Mouse (Mus musculus) olfactory bulb, adult 2 months (tissue): ENCODE data around the gene Babam2.

Experiments
- CTCF ChIP-seq: fragments of 200-500 bp; IDR thresholded peaks from 2 replicates; pipeline ENCODE4 v1.5.1; 2012; ENCODE audit warnings: low read depth, mild to moderate bottlenecking, low read length, moderate library complexity; ENCODE audit not compliant: insufficient read depth
- POLR2A ChIP-seq: fragments of 200-500 bp; IDR thresholded peaks from 2 replicates; pipeline ENCODE4 v1.6.1; 2012; ENCODE audit warnings: mild to moderate bottlenecking, low read depth, low read length, moderate library complexity; ENCODE audit not compliant: insufficient read depth

- no peak for TF ChIP-seq CTCF
- no peak for TF ChIP-seq POLR2A
These were observed 69.5 kb downstream of the Babam2 start for GRCm38 (mm10) chr5:31766841-31767542.
